In genomic region chr14:54935904-54936830, GRCm38 (mm10) we compare ENCODE assay signal across 9 mouse cellular contexts. TPM values are rescaled to one million over a fixed set of nuclear protein-coding genes. Genes with fewer than 3 reads are reported as not detected.
DNase-seq lines count a peak whose midpoint lies in the region; ATAC-seq lines count a peak whose summit lies in the region.
"Had no signal": no experiment of that assay in that cellular context is flagged by ENCODE, and none has a peak within 500 bp of the region (broad histone marks: within the 10 kb centered on the region; RNA-seq: fewer than 3 reads in every experiment).

TSS of gene Cmtm5 (plus strand) at chr14:54936261.

- peak within 1 kb of the TSS; percentile 54 for H3K9ac ChIP-seq in kidney, embryonic 16.5 days (replicated peaks; ENCODE audit: low read length)
- no peak within 1 kb of the TSS for H3K9ac ChIP-seq in forebrain, embryonic 15.5 days (replicated peaks)
- peak within 1 kb of the TSS; percentile 31 for H3K9ac ChIP-seq in midbrain, embryonic 12.5 days (replicated peaks)
- no peak within 1 kb of the TSS for H3K9ac ChIP-seq in liver, embryonic 11.5 days (ENCODE audit: low read depth, low read length)

- H3K36me3 ChIP-seq in kidney, embryonic 16.5 days (ENCODE audit: insufficient read depth, low read length): no peaks in the 10 kb centered on the region
- H3K36me3 ChIP-seq in forebrain, embryonic 15.5 days: no peaks in the 10 kb centered on the region
- H3K36me3 ChIP-seq in midbrain, embryonic 12.5 days: no peaks in the 10 kb centered on the region
- H3K36me3 ChIP-seq in liver, embryonic 11.5 days (ENCODE audit: control insufficient read depth, insufficient read depth, low read length): no peaks in the 10 kb centered on the region
- H3K36me3 ChIP-seq: G1E had no signal

- peaks cover 22% of the 10 kb centered on the region for H3K4me1 ChIP-seq in kidney, embryonic 16.5 days (ENCODE audit: insufficient read depth, low read length)
- H3K4me1 ChIP-seq in forebrain, embryonic 15.5 days: peaks cover 15% of the 10 kb centered on the region
- H3K4me1 ChIP-seq in midbrain, embryonic 12.5 days: peaks cover 20% of the 10 kb centered on the region
- H3K4me1 ChIP-seq in liver, embryonic 11.5 days (replicated peaks; ENCODE audit: control insufficient read depth, insufficient read depth, low read length): no peaks in the 10 kb centered on the region

- H3K4me3 ChIP-seq in kidney, embryonic 16.5 days (ENCODE audit: low read length): no peak within 1 kb of the TSS
- no peak within 1 kb of the TSS for H3K4me3 ChIP-seq in forebrain, embryonic 15.5 days
- no peak within 1 kb of the TSS for H3K4me3 ChIP-seq in midbrain, embryonic 12.5 days
- H3K4me3 ChIP-seq in liver, embryonic 11.5 days (ENCODE audit: low read depth, low read length): no peak within 1 kb of the TSS

- WGBS in kidney, embryonic 16.5 days: 24% methylated on average over 8 of the region's 8 CpGs
- WGBS in forebrain, embryonic 15.5 days: 42% methylated on average over 8 of the region's 8 CpGs
- WGBS in midbrain, embryonic 12.5 days: 48% methylated on average over 8 of the region's 8 CpGs
- 37% methylated on average over 8 of the region's 8 CpGs for WGBS in liver, embryonic 11.5 days

- no peak for DNase-seq in kidney, adult 9 months
- DNase-seq in layer of hippocampus, adult 18-20 months (ENCODE audit: low spot score in 2 of 2): peak; percentile 54 to 84
- DNase-seq in liver, embryonic 11.5 days (ENCODE audit: low spot score): no peak
- DNase-seq in lung, adult 18-20 months: no peak

- H3K27me3 ChIP-seq in kidney, embryonic 16.5 days (ENCODE audit: insufficient read depth, low read length): no peaks in the 10 kb centered on the region
- no peaks in the 10 kb centered on the region for H3K27me3 ChIP-seq in forebrain, embryonic 15.5 days
- H3K27me3 ChIP-seq in midbrain, embryonic 12.5 days: no peaks in the 10 kb centered on the region
- H3K27me3 ChIP-seq in liver, embryonic 11.5 days (replicated peaks; ENCODE audit: control insufficient read depth, insufficient read depth, low read length): peaks cover 3% of the 10 kb centered on the region

- peak within 1 kb of the TSS; percentile 72 for H3K27ac ChIP-seq in kidney, embryonic 16.5 days (ENCODE audit: low read length)
- H3K27ac ChIP-seq in forebrain, embryonic 15.5 days (replicated peaks): peak within 1 kb of the TSS; percentile 34
- H3K27ac ChIP-seq in midbrain, embryonic 12.5 days (replicated peaks): no peak within 1 kb of the TSS; the same call in 1 of the 2 replicates
- no peak within 1 kb of the TSS for H3K27ac ChIP-seq in liver, embryonic 11.5 days (ENCODE audit: low read depth, low read length)

- no peaks in the 10 kb centered on the region for H3K9me3 ChIP-seq in kidney, embryonic 16.5 days (ENCODE audit: low read length)
- H3K9me3 ChIP-seq in forebrain, embryonic 15.5 days: no peaks in the 10 kb centered on the region
- no peaks in the 10 kb centered on the region for H3K9me3 ChIP-seq in midbrain, embryonic 12.5 days
- H3K9me3 ChIP-seq in liver, embryonic 11.5 days (ENCODE audit: control insufficient read depth, low read length): no peaks in the 10 kb centered on the region
- H3K9me3 ChIP-seq: G1E had no signal

- peak within 1 kb of the TSS; percentile 11; the same call in 1 of the 2 replicates for H3K4me2 ChIP-seq in kidney, embryonic 16.5 days (replicated peaks; ENCODE audit: low read depth, low read length)
- H3K4me2 ChIP-seq in forebrain, embryonic 15.5 days (replicated peaks): no peak within 1 kb of the TSS
- no peak within 1 kb of the TSS for H3K4me2 ChIP-seq in midbrain, embryonic 12.5 days (replicated peaks)
- no peak within 1 kb of the TSS for H3K4me2 ChIP-seq in liver, embryonic 11.5 days

- ATAC-seq in kidney, embryonic 16.5 days (ENCODE audit: low FRiP score, low TSS enrichment): peak; percentile 7; the same call in 1 of the 2 replicates
- ATAC-seq in forebrain, embryonic 15.5 days (replicated peaks): peak; percentile 36; the same call in 1 of the 2 replicates
- no peak for ATAC-seq in midbrain, embryonic 12.5 days (ENCODE audit: low FRiP score, low read depth)
- no peak for ATAC-seq in liver, embryonic 11.5 days (replicated peaks; ENCODE audit: low FRiP score)
- ATAC-seq in granulocyte monocyte progenitor cell, adult 5-6 weeks (replicated peaks; ENCODE audit: poor library complexity, severe bottlenecking): no peak

RNA-seq across cellular contexts. Expression of gene Cmtm5, which starts in this region (rescaled TPM):
- 1.5 and 2.1 TPM in 2 replicates for polyA plus RNA-seq in kidney, embryonic 16.5 days (2015; fragmentation: Nextera tagmentation; extraction: Ambion mirVana)
- 3.8 and 5.5 TPM in 2 replicates for polyA plus RNA-seq in forebrain, embryonic 15.5 days (2015; fragmentation: Nextera tagmentation; extraction: Ambion mirVana)
- total RNA-seq in layer of hippocampus, adult 18-20 months (2021): 10 to 100 TPM; 77.1 to 86.1 TPM
- polyA plus RNA-seq in midbrain, embryonic 12.5 days (2016; fragmentation: Nextera tagmentation; extraction: Ambion mirVana): 1.2 and 2.2 TPM in 2 replicates
- 0.21 TPM in 1 of 2 replicates, not detected in the other for polyA plus RNA-seq in liver, embryonic 11.5 days (2014; fragmentation: Nextera tagmentation; extraction: Ambion mirVana)
- not detected in 2 replicates for total RNA-seq in granulocyte monocyte progenitor cell, adult 5-6 weeks (2014; fragmentation: Nextera tagmentation)
- not detected in 2 replicates for total RNA-seq in granulocyte monocyte progenitor cell, adult 5-6 weeks (2017)
- total RNA-seq: G1E had no signal
- polyA plus RNA-seq: G1E had no signal

Comparison
In these comparisons a context has a peak if more than half of its experiments do, and no peak if none do; other contexts are left out.
1. RNA of gene Cmtm5 (total RNA-seq): 77.1 to 86.1 TPM in layer of hippocampus, adult 18-20 months; not detected in granulocyte monocyte progenitor cell, adult 5-6 weeks; every median in the first group is over 10 times any median in the second.
2. ATAC-seq: peak in kidney, embryonic 16.5 days (single experiment) and forebrain, embryonic 15.5 days (single experiment); none in midbrain, embryonic 12.5 days (single experiment), liver, embryonic 11.5 days (single experiment) and granulocyte monocyte progenitor cell, adult 5-6 weeks (single experiment).
3. H3K27ac ChIP-seq: peak in kidney, embryonic 16.5 days (single experiment) and forebrain, embryonic 15.5 days (single experiment); none in midbrain, embryonic 12.5 days (single experiment) and liver, embryonic 11.5 days (single experiment).
4. H3K9ac ChIP-seq: peak in kidney, embryonic 16.5 days (single experiment) and midbrain, embryonic 12.5 days (single experiment); none in forebrain, embryonic 15.5 days (single experiment) and liver, embryonic 11.5 days (single experiment).
5. DNase-seq: peak in layer of hippocampus, adult 18-20 months (2 of 2); none in kidney, adult 9 months (single experiment), liver, embryonic 11.5 days (single experiment) and lung, adult 18-20 months (0 of 2).